Mouse (Mus musculus): ENCODE data around the gene Sctr.

The Sctr gene

DNA sequence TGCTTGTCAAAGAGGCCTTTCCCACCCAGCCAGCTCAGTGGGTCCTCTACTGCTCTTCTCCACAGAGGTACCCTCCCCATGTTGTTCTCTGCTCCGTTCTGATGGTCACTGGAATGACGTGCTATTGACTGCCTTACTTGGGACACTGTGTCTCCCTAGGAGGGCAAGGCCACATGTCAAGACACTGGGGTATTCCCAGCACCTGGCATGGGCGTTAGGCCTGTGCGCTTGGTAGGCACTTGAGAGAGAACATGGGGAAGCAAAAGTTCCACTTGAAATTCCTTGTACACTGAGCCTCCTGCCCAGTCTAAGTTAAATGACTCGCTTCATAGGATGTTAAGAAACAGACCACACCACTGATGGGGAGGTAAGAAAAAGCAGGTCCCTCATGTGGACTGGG is 62.4 kb downstream of the Sctr start:
- no peak for DNase-seq (ENCODE audit: low spot score in 2 of 2)

DNA sequence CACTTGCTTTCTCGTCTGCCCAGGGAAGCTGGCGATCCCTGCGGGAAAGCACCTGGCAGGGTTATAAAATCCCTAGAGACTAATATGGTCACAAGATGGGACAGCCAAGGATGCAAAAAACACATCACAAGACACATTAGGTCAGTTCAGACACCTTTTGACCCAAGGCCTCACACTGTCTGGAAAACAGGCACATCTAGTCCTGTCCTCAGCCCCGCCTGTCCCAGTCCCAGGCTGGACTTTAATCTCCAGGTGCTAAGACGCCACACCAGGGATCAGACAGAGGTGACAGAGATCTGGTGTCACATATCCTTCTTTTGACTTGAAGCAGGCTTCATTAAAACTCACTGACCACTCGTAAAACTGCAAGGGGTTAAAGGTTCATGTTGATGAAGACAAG is 63.5 kb downstream of the Sctr start:
- DNase-seq (ENCODE audit: low spot score in 2 of 2) = no peak

GRCm38 (mm10) chr1:120071133-120071532 is 64.4 kb downstream of the Sctr start:
- no peak for DNase-seq (ENCODE audit: low spot score in 2 of 2)

GRCm38 (mm10) chr1:120072900-120073299 is 66.2 kb downstream of the Sctr start:
- no peak for DNase-seq (ENCODE audit: low spot score in 2 of 2)

- peak; percentile 24 to 26 for DNase-seq (ENCODE audit: low spot score in 2 of 2)
Observed at GRCm38 (mm10) chr1:120073519-120074306, 67.0 kb downstream of the Sctr start, which contains the start of gene Tmem37. TSS of gene Tmem37 (minus strand) at chr1:120074074.

- peak in 1 of 2 experiments; percentile 12 for DNase-seq (ENCODE audit: low spot score in 2 of 2)
Observed at GRCm38 (mm10) chr1:120074307-120074702, 67.6 kb downstream of the Sctr start.

- no peak for DNase-seq (ENCODE audit: low spot score in 2 of 2)
Observed at GRCm38 (mm10) chr1:120074931-120075330, 68.2 kb downstream of the Sctr start.

- no peak for DNase-seq (ENCODE audit: low spot score in 2 of 2)
Observed at GRCm38 (mm10) chr1:120075507-120075906, 68.8 kb downstream of the Sctr start.

DNA sequence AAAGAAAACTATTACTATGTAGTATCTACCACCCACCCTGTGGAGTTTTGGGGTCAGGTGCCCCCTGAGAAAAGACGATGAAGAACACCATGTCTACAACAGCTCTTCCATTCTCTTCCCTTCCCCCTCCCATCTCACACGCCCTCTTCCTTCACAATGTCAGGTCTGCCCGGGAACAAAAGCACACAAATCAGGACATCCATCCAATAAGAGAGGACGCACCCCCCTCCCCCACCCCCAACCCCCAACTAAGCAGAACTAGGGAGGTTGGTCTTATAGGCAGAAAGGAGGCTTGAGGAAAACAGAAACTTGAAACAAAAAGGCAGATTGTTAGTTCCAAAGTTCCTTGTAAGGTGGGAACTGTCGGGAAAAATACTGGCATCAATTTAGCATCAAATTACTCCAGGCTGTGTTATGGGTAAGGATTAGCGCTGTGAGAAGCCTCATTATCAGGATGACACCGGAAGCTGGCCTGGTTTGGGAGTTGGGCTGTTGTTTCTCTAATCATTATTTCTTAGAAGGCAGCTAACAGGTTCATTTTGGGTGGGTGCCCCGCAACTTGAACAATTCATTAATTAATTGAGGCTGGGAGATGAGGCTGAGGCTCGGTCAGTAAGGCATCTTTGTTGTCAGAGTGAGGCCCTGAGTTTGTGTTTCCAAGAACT is 71.2 kb downstream of the Sctr start:
- no peak for DNase-seq (ENCODE audit: low spot score in 2 of 2)

GRCm38 (mm10) chr1:120080632-120081031 is 73.9 kb downstream of the Sctr start:
- DNase-seq (ENCODE audit: low spot score in 2 of 2) = no peak

DNA sequence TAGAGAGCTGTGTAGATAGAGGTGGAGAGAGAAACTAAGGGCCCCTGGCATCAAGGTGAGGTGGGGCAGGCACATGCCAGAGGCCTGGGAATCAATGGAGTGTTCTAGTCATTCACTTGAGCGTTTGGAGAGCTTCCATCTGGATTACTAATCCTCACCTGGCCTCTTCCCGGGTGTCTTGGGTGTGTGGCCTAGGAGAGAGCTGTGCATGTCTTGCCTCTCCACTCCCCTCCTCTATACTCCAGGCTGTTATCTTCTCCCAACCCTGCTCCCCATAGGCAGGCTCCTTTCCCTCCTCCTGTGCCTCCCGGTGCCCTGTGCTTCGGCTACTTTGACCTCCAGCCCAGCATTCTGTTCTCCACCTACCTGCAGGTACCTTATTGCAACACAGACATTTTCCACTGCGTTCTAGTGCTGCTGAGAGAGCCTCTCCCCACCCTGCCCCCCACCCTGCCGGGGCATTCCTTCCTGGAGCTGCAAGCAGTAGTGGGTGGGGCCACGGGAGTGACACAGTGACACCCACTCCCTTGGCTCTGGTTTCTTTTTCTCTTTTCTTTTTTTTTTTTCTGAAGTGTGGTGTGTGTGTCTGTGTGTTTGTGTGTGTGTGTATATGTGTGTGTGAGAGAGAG is 76.4 kb downstream of the Sctr start:
- no peak for DNase-seq (ENCODE audit: low spot score in 2 of 2)

- no peak for DNase-seq (ENCODE audit: low spot score in 2 of 2)
Observed at GRCm38 (mm10) chr1:120083921-120084517, 77.3 kb downstream of the Sctr start.

DNA sequence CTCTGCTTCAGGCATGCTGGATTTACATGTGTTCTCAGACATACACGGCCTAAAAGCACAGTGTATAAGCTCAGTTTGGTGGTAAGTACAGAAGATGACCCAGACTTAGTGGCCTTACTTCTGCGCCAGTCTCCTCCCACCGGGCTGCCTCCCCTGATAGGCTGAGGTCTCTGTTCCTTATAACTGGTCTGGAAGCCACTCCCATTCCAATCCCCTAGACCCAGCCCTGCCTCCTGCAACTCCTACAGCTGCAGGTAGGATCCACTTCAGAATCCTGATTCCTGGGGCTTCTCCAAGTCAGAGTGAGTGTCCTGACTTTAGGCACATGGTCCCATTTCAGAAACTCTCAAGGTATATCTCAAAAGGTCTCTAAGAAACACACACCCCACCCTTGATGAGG is 79.0 kb downstream of the Sctr start:
- DNase-seq (ENCODE audit: low spot score in 2 of 2) = no peak

DNA sequence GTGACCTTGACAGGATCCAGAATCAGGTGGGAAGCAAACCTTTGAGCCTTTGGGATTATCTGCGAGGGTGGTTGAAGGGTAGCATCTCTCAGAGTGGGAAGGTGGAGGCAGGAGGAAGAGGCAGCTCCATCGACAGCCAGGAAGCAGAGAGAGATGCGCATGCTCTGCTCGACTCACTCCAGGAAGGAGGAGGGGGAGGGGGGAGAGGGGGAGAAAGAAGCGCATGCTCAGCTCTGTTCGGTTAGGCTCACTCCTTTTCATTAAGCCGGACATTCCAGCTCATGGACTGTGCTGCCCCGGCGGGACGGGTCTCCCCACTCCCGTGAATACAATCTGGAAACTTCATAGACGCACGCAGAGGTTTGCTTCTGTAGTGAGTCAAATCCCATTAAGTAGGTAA is 80.0 kb downstream of the Sctr start:
- DNase-seq (ENCODE audit: low spot score in 2 of 2) = no peak

- DNase-seq (ENCODE audit: low spot score in 2 of 2) = no peak
Observed at GRCm38 (mm10) chr1:120089180-120089579, 82.5 kb downstream of the Sctr start.

DNA sequence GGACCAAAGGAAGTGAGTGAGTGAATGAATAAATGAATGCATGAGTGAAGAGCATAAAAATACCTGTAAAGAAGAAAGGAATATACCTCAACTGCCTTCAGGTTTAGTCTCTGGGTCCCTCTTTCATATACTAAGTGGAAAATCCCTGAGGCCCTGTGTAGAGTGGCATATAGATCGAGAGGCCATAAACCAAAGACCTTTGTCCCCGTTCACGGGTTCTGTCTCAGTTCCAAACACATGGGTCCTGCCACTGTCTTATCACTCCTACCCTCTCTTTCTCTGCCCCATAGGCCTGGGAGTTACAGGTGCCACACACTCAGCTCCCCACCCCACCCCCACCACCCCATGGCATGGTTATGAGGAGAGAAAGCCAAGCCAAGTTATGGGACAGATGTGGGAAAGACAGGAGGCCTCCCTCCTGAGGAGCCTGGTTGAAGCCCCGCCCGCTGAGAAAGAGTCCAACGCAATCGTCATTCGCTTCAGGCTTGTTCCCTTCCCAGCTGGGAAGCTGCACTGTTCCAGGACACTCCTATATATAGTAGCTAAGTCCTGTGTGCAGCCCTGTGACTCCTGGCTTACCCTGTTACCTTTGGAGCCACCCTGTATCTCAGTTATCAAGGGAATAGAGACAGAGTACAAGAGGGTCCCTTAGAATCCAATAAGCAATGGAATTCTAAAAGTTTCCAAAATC is 84.3 kb downstream of the Sctr start:
- DNase-seq (ENCODE audit: low spot score in 2 of 2) = no peak

GRCm38 (mm10) chr1:120093482-120094134 is 86.9 kb downstream of the Sctr start:
- peak; percentile 90 to 94 for DNase-seq (ENCODE audit: low spot score in 2 of 2)

DNA sequence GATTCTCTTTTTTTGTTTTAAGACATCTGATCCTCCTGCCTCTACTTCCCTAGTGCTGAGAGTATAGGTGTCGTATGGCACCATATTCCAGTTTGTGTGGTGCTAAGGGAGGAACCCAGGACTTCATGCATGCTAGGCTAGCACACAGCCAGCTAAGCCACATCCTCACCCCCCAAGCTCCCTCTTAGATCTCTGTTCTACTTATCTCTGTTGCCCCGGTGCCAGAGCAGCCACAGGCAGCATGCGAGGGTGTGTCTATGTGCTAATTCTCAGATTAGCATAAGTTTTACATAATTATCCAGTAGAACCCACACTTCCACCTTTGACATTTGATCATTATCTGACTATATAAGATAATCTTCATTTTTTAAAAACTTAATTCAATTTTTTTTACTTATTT is 88.2 kb downstream of the Sctr start:
- no peak for DNase-seq (ENCODE audit: low spot score in 2 of 2)

DNA sequence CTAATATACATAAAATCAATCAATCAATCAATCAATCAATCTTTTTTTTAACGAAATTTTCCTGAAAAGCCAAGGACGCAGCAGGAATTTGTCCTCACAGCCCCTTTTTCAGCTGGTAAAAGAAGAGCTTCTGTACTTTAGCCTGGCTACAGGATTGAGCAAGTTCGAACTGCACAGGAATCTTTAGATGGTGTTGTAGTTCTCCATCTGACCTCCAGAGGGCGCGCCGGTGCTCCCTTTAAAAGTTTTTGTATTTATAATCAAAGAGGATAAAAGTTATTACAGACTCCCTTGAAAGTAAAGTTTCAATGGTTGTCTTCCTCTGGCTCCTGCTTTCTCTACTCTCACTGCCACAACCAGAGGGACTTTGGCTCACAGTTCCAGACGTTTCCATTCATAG is 91.6 kb downstream of the Sctr start:
- peak; percentile 86 to 88 for DNase-seq (ENCODE audit: low spot score in 2 of 2)

GRCm38 (mm10) chr1:120099483-120099882 is 92.8 kb downstream of the Sctr start:
- peak in 1 of 2 experiments; percentile 23 for DNase-seq (ENCODE audit: low spot score in 2 of 2)
